Mouse (Mus musculus): ENCODE results near the gene Psma1. TPM values are rescaled to one million over a fixed set of nuclear protein-coding genes. Genes with fewer than 3 reads are reported as not detected.

The Psma1 gene
- 100 to 1,000 TPM; 108 TPM for total RNA-seq (2021)

- peak; percentile 95 to 98 for DNase-seq (ENCODE audit: low spot score in 2 of 2)
- intact Hi-C loops (cut with DNase I), result loop anchor here (5.0 kb wide), 2 partner anchors 141 to 216 kb away; partner anchors contain the start of gene Pde3b
These were observed at the start of gene Psma1 for GRCm38 (mm10) chr7:114276005-114276752. TSS of gene Psma1 (minus strand) at chr7:114276118.

- intact Hi-C loops (cut with DNase I), result no loop called here
- no peak for DNase-seq (ENCODE audit: low spot score in 2 of 2)
These were observed 47.6 kb upstream of the Psma1 start for GRCm38 (mm10) chr7:114323527-114323926.

- intact Hi-C loops (cut with DNase I), result no loop called here
- DNase-seq (ENCODE audit: low spot score in 2 of 2), result no peak
These were observed 46.9 kb upstream of the Psma1 start for GRCm38 (mm10) chr7:114322531-114323441.

- no peak for DNase-seq (ENCODE audit: low spot score in 2 of 2)
- intact Hi-C loops (cut with DNase I), result no loop called here
These were observed 45.9 kb upstream of the Psma1 start for GRCm38 (mm10) chr7:114321694-114322372.

GRCm38 (mm10) chr7:114317896-114318295 lies 42.0 kb upstream of the Psma1 start:
- intact Hi-C loops (cut with DNase I), result no loop called here
- no peak for DNase-seq (ENCODE audit: low spot score in 2 of 2)

GRCm38 (mm10) chr7:114317389-114317792 lies 41.5 kb upstream of the Psma1 start:
- peak in 1 of 2 experiments; percentile 55 for DNase-seq (ENCODE audit: low spot score in 2 of 2)
- intact Hi-C loops (cut with DNase I), result no loop called here

- DNase-seq (ENCODE audit: low spot score in 2 of 2), result peak in 1 of 2 experiments; percentile 71
- intact Hi-C loops (cut with DNase I), result no loop called here
These were observed 40.5 kb upstream of the Psma1 start for GRCm38 (mm10) chr7:114316361-114316871.

- no peak for DNase-seq (ENCODE audit: low spot score in 2 of 2)
These were observed 35.3 kb upstream of the Psma1 start for GRCm38 (mm10) chr7:114311209-114311608.

GRCm38 (mm10) chr7:114309020-114309419 lies 33.1 kb upstream of the Psma1 start:
- intact Hi-C loops (cut with DNase I), result no loop called here
- DNase-seq (ENCODE audit: low spot score in 2 of 2), result no peak

More at GRCm38 (mm10) chr7:114311209-114311608, 35.3 kb upstream of the Psma1 start:
- intact Hi-C loops (cut with DNase I), result loop anchor here (5.0 kb wide), 1 partner anchor 101 kb away; no protein-coding TSS in a partner anchor

GRCm38 (mm10) chr7:114301293-114301782 lies 25.4 kb upstream of the Psma1 start:
- peak in 1 of 2 experiments; percentile 57 for DNase-seq (ENCODE audit: low spot score in 2 of 2)
- intact Hi-C loops (cut with DNase I), result no loop called here

- DNase-seq (ENCODE audit: low spot score in 2 of 2), result no peak
- intact Hi-C loops (cut with DNase I), result no loop called here
These were observed 24.9 kb upstream of the Psma1 start for GRCm38 (mm10) chr7:114300782-114301181.

- intact Hi-C loops (cut with DNase I), result no loop called here
- DNase-seq (ENCODE audit: low spot score in 2 of 2), result no peak
These were observed 23.3 kb upstream of the Psma1 start for GRCm38 (mm10) chr7:114299247-114299646.

- DNase-seq (ENCODE audit: low spot score in 2 of 2), result no peak
- intact Hi-C loops (cut with DNase I), result loop anchor here (5.0 kb wide), 1 partner anchor 123 kb away; the partner anchor contains the start of gene Pde3b
These were observed 18.8 kb upstream of the Psma1 start for GRCm38 (mm10) chr7:114294698-114295097.

GRCm38 (mm10) chr7:114293903-114294302 lies 18.0 kb upstream of the Psma1 start:
- intact Hi-C loops (cut with DNase I), result loop anchor here (5.0 kb wide), 1 partner anchor 123 kb away; the partner anchor contains the start of gene Pde3b
- DNase-seq (ENCODE audit: low spot score in 2 of 2), result no peak

GRCm38 (mm10) chr7:114292501-114292971 lies 16.6 kb upstream of the Psma1 start:
- peak; percentile 63 to 73 for DNase-seq (ENCODE audit: low spot score in 2 of 2)
- intact Hi-C loops (cut with DNase I), result loop anchor here (5.0 kb wide), 1 partner anchor 125 kb away; the partner anchor contains the start of gene Pde3b

GRCm38 (mm10) chr7:114291461-114292335 lies 15.8 kb upstream of the Psma1 start:
- intact Hi-C loops (cut with DNase I), result loop anchor here (5.0 kb wide), 1 partner anchor 126 kb away; the partner anchor contains the start of gene Pde3b

GRCm38 (mm10) chr7:114290078-114290506 lies 14.2 kb upstream of the Psma1 start:
- intact Hi-C loops (cut with DNase I), result loop anchor here (5.0 kb wide), 1 partner anchor 127 kb away; the partner anchor contains the start of gene Pde3b
- no peak for DNase-seq (ENCODE audit: low spot score in 2 of 2)

More at GRCm38 (mm10) chr7:114291461-114292335, 15.8 kb upstream of the Psma1 start:
- DNase-seq (ENCODE audit: low spot score in 2 of 2), result peak in 1 of 2 experiments; percentile 28
